ENCODE assay signal across 9 mouse cellular contexts in genomic region chr12:29953999-29954398, GRCm38 (mm10). TPM values are rescaled to one million over a fixed set of nuclear protein-coding genes. Genes with fewer than 3 reads are reported as not detected.
A peak's percentile ranks its signal among the peaks of the same experiment; 100 is the strongest.
DNase-seq lines count a peak whose midpoint lies in the region; ATAC-seq lines count a peak whose summit lies in the region.
"Had no signal": no experiment of that assay in that cellular context is flagged by ENCODE, and none has a peak within 500 bp of the region (broad histone marks: within the 10 kb centered on the region; RNA-seq: fewer than 3 reads in every experiment).

No protein-coding gene starts in this region.

- H3K9me3 ChIP-seq in embryonic facial prominence, embryonic 14.5 days (ENCODE audit: control insufficient read depth, low read length) = no peaks in the 10 kb centered on the region
- H3K9me3 ChIP-seq in neural tube, embryonic 13.5 days = no peaks in the 10 kb centered on the region

- H3K27ac ChIP-seq in embryonic facial prominence, embryonic 14.5 days (replicated peaks; ENCODE audit: low read depth, low read length) = peak overlapping the region; percentile 65
- peak overlapping the region; percentile 61 for H3K27ac ChIP-seq in neural tube, embryonic 13.5 days (replicated peaks)

- H3K4me3 ChIP-seq in embryonic facial prominence, embryonic 14.5 days (ENCODE audit: low read depth, low read length) = no peak overlapping the region
- no peak overlapping the region for H3K4me3 ChIP-seq in neural tube, embryonic 13.5 days

- H3K4me2 ChIP-seq in embryonic facial prominence, embryonic 14.5 days (ENCODE audit: low read depth, low read length) = no peak overlapping the region
- H3K4me2 ChIP-seq in neural tube, embryonic 13.5 days = no peak overlapping the region

- 31% methylated on average over 10 of the region's 11 CpGs for WGBS in embryonic facial prominence, embryonic 14.5 days
- 48% methylated on average over 11 of the region's 11 CpGs for WGBS in neural tube, embryonic 13.5 days

- ATAC-seq in embryonic facial prominence, embryonic 14.5 days (ENCODE audit: low read depth) = no peak
- ATAC-seq in neural tube, embryonic 13.5 days (ENCODE audit: low read depth) = 0 out of 2 replicates have a peak, but pooled peaks have one; percentile 28
- ATAC-seq in granulocyte monocyte progenitor cell, adult 5-6 weeks (replicated peaks; ENCODE audit: poor library complexity, severe bottlenecking) = no peak

- H3K36me3 ChIP-seq in embryonic facial prominence, embryonic 14.5 days (ENCODE audit: control insufficient read depth, insufficient read depth, low read length) = no peaks in the 10 kb centered on the region
- peaks cover 4% of the 10 kb centered on the region; the same call in 1 of the 2 replicates for H3K36me3 ChIP-seq in neural tube, embryonic 13.5 days
- H3K36me3 ChIP-seq: G1E had no signal

- H3K27me3 ChIP-seq in embryonic facial prominence, embryonic 14.5 days (replicated peaks; ENCODE audit: control insufficient read depth, insufficient read depth, low read length) = no peaks in the 10 kb centered on the region
- H3K27me3 ChIP-seq in neural tube, embryonic 13.5 days = no peaks in the 10 kb centered on the region

- peak; percentile 24 to 36 for DNase-seq in kidney, postnatal 4 days
- DNase-seq in kidney, adult 8-10 months = no peak
- DNase-seq in embryonic facial prominence, embryonic 14.5 days (ENCODE audit: low spot score) = peak; percentile 63
- DNase-seq in heart, postnatal 4 days = peak; percentile 40
- no peak for DNase-seq in T-cell, adult 2 months (ENCODE audit: low spot score)
- DNase-seq in frontal cortex, postnatal 14 days (ENCODE audit: low spot score in 2 of 2) = no peak

- H3K4me1 ChIP-seq in embryonic facial prominence, embryonic 14.5 days (ENCODE audit: control insufficient read depth, insufficient read depth, low read length) = peaks cover 47% of the 10 kb centered on the region
- H3K4me1 ChIP-seq in neural tube, embryonic 13.5 days (replicated peaks) = peaks cover 58% of the 10 kb centered on the region

- H3K9ac ChIP-seq in embryonic facial prominence, embryonic 14.5 days (ENCODE audit: low read depth, low read length) = peak overlapping the region; percentile 32; the same call in 1 of the 2 replicates
- peak overlapping the region; percentile 38; the same call in 1 of the 2 replicates for H3K9ac ChIP-seq in neural tube, embryonic 13.5 days

RNA-seq across cellular contexts. Expression of gene Pxdn, which starts 16.6 kb away (rescaled TPM):
- polyA plus RNA-seq in embryonic facial prominence, embryonic 14.5 days (2014; fragmentation: Nextera tagmentation; extraction: Ambion mirVana) = 128 and 139 TPM in 2 replicates
- 100 to 1,000 TPM; 219 to 225 TPM for total RNA-seq in heart, postnatal 4 days (2021)
- polyA plus RNA-seq in neural tube, embryonic 13.5 days (2015; fragmentation: Nextera tagmentation; extraction: Ambion mirVana) = 48.8 and 58.5 TPM in 2 replicates
- not detected in 2 replicates for total RNA-seq in granulocyte monocyte progenitor cell, adult 5-6 weeks (2014; fragmentation: Nextera tagmentation)
- not detected in 2 replicates for total RNA-seq in granulocyte monocyte progenitor cell, adult 5-6 weeks (2017)
- polyA plus RNA-seq: G1E had no signal

Comparison
In these comparisons a context has a peak if more than half of its experiments do, and no peak if none do; other contexts are left out.
1. DNase-seq: peak in kidney, postnatal 4 days (2 of 2), embryonic facial prominence, embryonic 14.5 days (single experiment) and heart, postnatal 4 days (single experiment); none in kidney, adult 8-10 months (0 of 2), T-cell, adult 2 months (single experiment) and frontal cortex, postnatal 14 days (0 of 2).
2. RNA of gene Pxdn, which starts 16.6 kb away (total RNA-seq): 219 to 225 TPM in heart, postnatal 4 days; not detected in granulocyte monocyte progenitor cell, adult 5-6 weeks; every median in the first group is over 100 times any median in the second.